In the genomic region with DNA sequence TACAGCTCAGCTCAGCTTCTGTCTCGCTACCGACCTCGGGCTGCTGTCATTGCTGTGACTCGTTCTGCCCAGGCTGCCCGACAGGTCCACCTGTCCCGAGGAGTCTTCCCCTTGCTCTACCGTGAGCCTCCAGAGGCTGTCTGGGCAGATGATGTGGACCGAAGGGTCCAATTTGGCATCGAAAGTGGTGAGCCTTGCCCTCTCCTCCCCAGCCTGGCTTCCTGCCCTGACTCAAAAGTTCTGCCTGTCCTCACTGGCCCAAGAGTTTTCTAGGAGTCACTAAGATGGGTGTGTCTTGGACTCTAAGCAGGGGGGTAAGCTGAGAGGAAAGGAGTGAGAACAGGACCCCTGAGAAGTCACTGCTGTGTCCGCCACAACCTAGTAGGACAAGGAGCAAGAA, we compare ENCODE assay signal across 25 mouse cellular contexts. TPM values are rescaled to one million over a fixed set of nuclear protein-coding genes. Genes with fewer than 3 reads are reported as not detected.
DNase-seq lines count a peak whose midpoint lies in the region; ATAC-seq and TF ChIP-seq lines count a peak whose summit lies in the region.
"Had no signal": no experiment of that assay in that cellular context is flagged by ENCODE, and none has a peak within 500 bp of the region (broad histone marks: within the 10 kb centered on the region; RNA-seq: fewer than 3 reads in every experiment).

No protein-coding gene starts in this region.

- H3K27me3 ChIP-seq in heart, embryonic 10.5 days (ENCODE audit: insufficient read depth, poor library complexity, severe bottlenecking): peaks cover 63% of the 10 kb centered on the region
- peaks cover 30% of the 10 kb centered on the region for H3K27me3 ChIP-seq in kidney, embryonic 15.5 days
- H3K27me3 ChIP-seq in stomach, postnatal 0 days (ENCODE audit: control insufficient read depth, insufficient read depth, low read length): no peaks in the 10 kb centered on the region

- no peak for DNase-seq in heart, embryonic 10.5 days (ENCODE audit: low spot score)
- no peak for DNase-seq in heart, adult 11 months
- DNase-seq in kidney, adult 8-10 months: peak; percentile 54 to 68
- DNase-seq in kidney, adult 9 months: peak; percentile 76
- DNase-seq in stomach, postnatal 0 days (ENCODE audit: low spot score): no peak
- DNase-seq in spleen, adult 18-20 months: no peak
- DNase-seq: adrenal gland, adult 8-10 months; B cell, adult 2 months; cerebellum, adult 11 months; cerebellum, adult 8-10 months; cerebellum, postnatal 14 days; embryo, embryonic 11 days; gastrocnemius, adult 2 months; gastrocnemius, postnatal 25 days; heart, postnatal 10 days; heart, postnatal 4 days had no signal

- ATAC-seq in kidney, embryonic 15.5 days (replicated peaks; ENCODE audit: low FRiP score): no peak
- ATAC-seq in stomach, postnatal 0 days (ENCODE audit: low FRiP score, low TSS enrichment): no peak
- ATAC-seq: CD4-positive, CD25-positive, alpha-beta regulatory T cell, adult 4 months; forebrain, embryonic 14.5 days had no signal

- H3K9ac ChIP-seq in kidney, embryonic 15.5 days: no peak overlapping the region
- 0 out of 2 replicates have a peak overlapping the region, but pooled peaks have one; percentile 23 for H3K9ac ChIP-seq in stomach, postnatal 0 days (ENCODE audit: low read length)
- H3K9ac ChIP-seq: embryonic facial prominence, embryonic 15.5 days; hindbrain, embryonic 13.5 days had no signal

- H3K9me3 ChIP-seq in heart, embryonic 10.5 days: no peaks in the 10 kb centered on the region
- H3K9me3 ChIP-seq in kidney, embryonic 15.5 days (replicated peaks): no peaks in the 10 kb centered on the region
- no peaks in the 10 kb centered on the region for H3K9me3 ChIP-seq in stomach, postnatal 0 days (ENCODE audit: control insufficient read depth, low read length)
- H3K9me3 ChIP-seq: embryonic facial prominence, embryonic 15.5 days; forebrain, embryonic 10.5 days; G1E; hindbrain, embryonic 13.5 days had no signal

- 79% methylated on average over 10 of the region's 10 CpGs for WGBS in heart, embryonic 10.5 days
- 68% methylated on average over 10 of the region's 10 CpGs for WGBS in kidney, embryonic 15.5 days
- WGBS in stomach, postnatal 0 days: 71% methylated on average over 10 of the region's 10 CpGs

- H3K4me2 ChIP-seq in kidney, embryonic 15.5 days: no peak overlapping the region
- no peak overlapping the region for H3K4me2 ChIP-seq in stomach, postnatal 0 days (replicated peaks; ENCODE audit: low read depth)
- H3K4me2 ChIP-seq: embryonic facial prominence, embryonic 15.5 days; hindbrain, embryonic 13.5 days had no signal

- H3K4me3 ChIP-seq in heart, embryonic 10.5 days: 0 out of 2 replicates have a peak overlapping the region, but pooled peaks have one; percentile 12
- H3K4me3 ChIP-seq in kidney, embryonic 15.5 days (replicated peaks): no peak overlapping the region
- no peak overlapping the region for H3K4me3 ChIP-seq in stomach, postnatal 0 days (ENCODE audit: low read depth, low read length)
- H3K4me3 ChIP-seq: embryonic facial prominence, embryonic 15.5 days; erythroblast, embryonic 14.5 days; forebrain, embryonic 10.5 days; gastrocnemius, adult 2 months; hindbrain, embryonic 13.5 days had no signal

- peaks cover 20% of the 10 kb centered on the region for H3K4me1 ChIP-seq in heart, embryonic 10.5 days
- peaks cover 11% of the 10 kb centered on the region for H3K4me1 ChIP-seq in kidney, embryonic 15.5 days
- H3K4me1 ChIP-seq in stomach, postnatal 0 days (replicated peaks; ENCODE audit: control insufficient read depth, insufficient read depth): no peaks in the 10 kb centered on the region

- H3K27ac ChIP-seq in heart, embryonic 10.5 days: no peak overlapping the region
- H3K27ac ChIP-seq in kidney, embryonic 15.5 days: no peak overlapping the region
- no peak overlapping the region for H3K27ac ChIP-seq in stomach, postnatal 0 days (replicated peaks)
- H3K27ac ChIP-seq: embryonic facial prominence, embryonic 15.5 days; forebrain, embryonic 10.5 days; gastrocnemius, adult 2 months; hindbrain, embryonic 13.5 days had no signal

- TF ChIP-seq CTCF in stomach, postnatal 0 days (IDR thresholded peaks at IDR 0.05; ENCODE audit: low read depth): no peak

- TF ChIP-seq EP300 in stomach, postnatal 0 days (optimal IDR thresholded peaks at IDR 0.05): no peak

- no peaks in the 10 kb centered on the region for H3K36me3 ChIP-seq in heart, embryonic 10.5 days
- no peaks in the 10 kb centered on the region for H3K36me3 ChIP-seq in kidney, embryonic 15.5 days
- H3K36me3 ChIP-seq in stomach, postnatal 0 days (ENCODE audit: control insufficient read depth, insufficient read depth, low read length): no peaks in the 10 kb centered on the region
- H3K36me3 ChIP-seq: embryonic facial prominence, embryonic 15.5 days; forebrain, embryonic 10.5 days had no signal

RNA-seq across cellular contexts. Expression of gene Pklr, which starts 8.9 kb away (rescaled TPM):
- 12.4 and 14.7 TPM in 2 replicates for polyA plus RNA-seq in heart, embryonic 10.5 days (2016; fragmentation: Nextera tagmentation; extraction: Ambion mirVana)
- 2.3 and 5.5 TPM in 2 replicates for polyA plus RNA-seq in kidney, embryonic 15.5 days (2015; fragmentation: Nextera tagmentation; extraction: Ambion mirVana)
- polyA plus RNA-seq in stomach, postnatal 0 days (2015; fragmentation: Nextera tagmentation; extraction: Ambion mirVana): 6.6 and 6.8 TPM in 2 replicates
- polyA plus RNA-seq: CD4-positive, CD25-positive, alpha-beta regulatory T cell, adult 4 months; heart, embryonic 14.5 days had no signal

RNA-seq across cellular contexts. Expression of gene Hcn3, which starts 15.2 kb away (rescaled TPM):
- 0.77 and 0.85 TPM in 2 replicates for polyA plus RNA-seq in heart, embryonic 10.5 days (2016; fragmentation: Nextera tagmentation; extraction: Ambion mirVana)
- polyA plus RNA-seq in kidney, embryonic 15.5 days (2015; fragmentation: Nextera tagmentation; extraction: Ambion mirVana): 1.6 and 3.1 TPM in 2 replicates
- 0.45 and 0.71 TPM in 2 replicates for polyA plus RNA-seq in stomach, postnatal 0 days (2015; fragmentation: Nextera tagmentation; extraction: Ambion mirVana)

RNA-seq across cellular contexts. Expression of gene Clk2, which starts 19.8 kb away (rescaled TPM):
- polyA plus RNA-seq in heart, embryonic 10.5 days (2016; fragmentation: Nextera tagmentation; extraction: Ambion mirVana): 18.4 and 32.2 TPM in 2 replicates
- 28.4 and 32.0 TPM in 2 replicates for polyA plus RNA-seq in kidney, embryonic 15.5 days (2015; fragmentation: Nextera tagmentation; extraction: Ambion mirVana)
- polyA plus RNA-seq in stomach, postnatal 0 days (2015; fragmentation: Nextera tagmentation; extraction: Ambion mirVana): 10.2 and 11.3 TPM in 2 replicates

RNA-seq across cellular contexts. Expression of gene Scamp3, which starts 32.5 kb away (rescaled TPM):
- 104 and 115 TPM in 2 replicates for polyA plus RNA-seq in heart, embryonic 10.5 days (2016; fragmentation: Nextera tagmentation; extraction: Ambion mirVana)
- 122 and 133 TPM in 2 replicates for polyA plus RNA-seq in kidney, embryonic 15.5 days (2015; fragmentation: Nextera tagmentation; extraction: Ambion mirVana)
- polyA plus RNA-seq in stomach, postnatal 0 days (2015; fragmentation: Nextera tagmentation; extraction: Ambion mirVana): 65.4 and 66.3 TPM in 2 replicates

RNA-seq across cellular contexts. Expression of gene Fam189b, which starts 38.1 kb away (rescaled TPM):
- polyA plus RNA-seq in heart, embryonic 10.5 days (2016; fragmentation: Nextera tagmentation; extraction: Ambion mirVana): 16.4 and 21.0 TPM in 2 replicates
- 37.1 and 50.4 TPM in 2 replicates for polyA plus RNA-seq in kidney, embryonic 15.5 days (2015; fragmentation: Nextera tagmentation; extraction: Ambion mirVana)
- 7.5 and 9.1 TPM in 2 replicates for polyA plus RNA-seq in stomach, postnatal 0 days (2015; fragmentation: Nextera tagmentation; extraction: Ambion mirVana)

Comparison
In these comparisons a context has a peak if more than half of its experiments do, and no peak if none do; other contexts are left out.
1. DNase-seq: peak in kidney, adult 8-10 months (2 of 2) and kidney, adult 9 months (single experiment); none in heart, embryonic 10.5 days (single experiment), heart, adult 11 months (single experiment), stomach, postnatal 0 days (single experiment) and spleen, adult 18-20 months (0 of 2).